Mouse (Mus musculus) olfactory bulb, adult 2 months (tissue): ENCODE results near the gene Anxa6.

Source experiments
- CTCF ChIP-seq: fragments of 200-500 bp; IDR thresholded peaks from 2 replicates; pipeline ENCODE4 v1.5.1; 2012; ENCODE audit warnings: low read depth, mild to moderate bottlenecking, low read length, moderate library complexity; ENCODE audit not compliant: insufficient read depth
- POLR2A ChIP-seq: fragments of 200-500 bp; IDR thresholded peaks from 2 replicates; pipeline ENCODE4 v1.6.1; 2012; ENCODE audit warnings: mild to moderate bottlenecking, low read depth, low read length, moderate library complexity; ENCODE audit not compliant: insufficient read depth

DNA sequence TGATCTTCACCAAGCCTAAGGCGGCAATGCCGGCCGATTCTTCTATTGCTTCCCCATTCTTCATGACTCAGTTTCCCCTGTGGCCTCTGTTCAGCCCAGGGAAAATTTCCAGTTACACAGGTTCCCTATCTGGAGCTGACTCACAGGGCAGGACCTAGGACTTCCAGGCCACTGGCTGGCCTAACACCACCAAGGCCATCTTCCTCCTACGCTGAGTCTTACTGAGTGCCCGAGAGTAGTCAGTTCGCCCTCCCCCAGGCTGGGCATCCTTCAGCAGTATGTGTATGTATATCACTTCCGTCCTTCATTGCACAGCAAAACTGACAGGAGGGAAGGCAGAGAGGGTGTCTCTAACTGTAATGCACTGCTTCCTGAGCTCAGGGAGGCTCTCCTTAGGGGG lies 99.0 kb downstream of the Anxa6 start:
- TF ChIP-seq POLR2A (no peak), CTCF (no peak)
